Mouse (Mus musculus) ovary, adult 10 weeks (tissue): ENCODE data around the gene Zfp683. TPM values are rescaled to one million over a fixed set of nuclear protein-coding genes. Genes with fewer than 3 reads are reported as not detected.

ENCODE experiments used
- polyA plus RNA-seq: library from polyadenylated mRNA; stranded (reverse); fragments of 350-450 nt; fragmentation: Illumina TruSeq; extraction: RNeasy Lipid Tissue Mini Kit (QIAGEN cat#74804); gene quantifications from one replicate; pipeline ENCODE4 v1.2.3, GENCODE M21; 2014

Gene Zfp683
- not detected for polyA plus RNA-seq

DNA sequence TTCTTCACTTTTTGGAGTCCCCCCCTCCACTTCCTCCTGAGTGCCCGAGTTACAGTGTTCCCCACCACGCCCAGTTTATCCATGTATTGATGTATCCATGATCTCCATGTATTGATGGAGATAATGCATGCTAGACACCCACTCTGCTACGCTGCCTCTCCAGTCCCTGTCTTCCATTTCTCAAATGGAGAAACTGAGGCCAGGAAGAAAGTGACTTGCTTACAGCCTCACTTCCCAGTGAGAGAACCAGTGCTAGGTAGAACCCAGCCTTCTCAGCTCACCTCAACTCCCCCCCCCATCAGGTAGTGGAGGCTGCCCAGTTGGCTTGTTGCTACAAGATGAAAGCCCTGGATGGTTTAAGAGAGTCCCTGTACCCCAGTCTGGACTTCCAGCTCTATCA lies at the start of gene Zfp683:
Zfp683 (plus strand) TSS at position 301 of the 400 bp plus-strand sequence.

DNA sequence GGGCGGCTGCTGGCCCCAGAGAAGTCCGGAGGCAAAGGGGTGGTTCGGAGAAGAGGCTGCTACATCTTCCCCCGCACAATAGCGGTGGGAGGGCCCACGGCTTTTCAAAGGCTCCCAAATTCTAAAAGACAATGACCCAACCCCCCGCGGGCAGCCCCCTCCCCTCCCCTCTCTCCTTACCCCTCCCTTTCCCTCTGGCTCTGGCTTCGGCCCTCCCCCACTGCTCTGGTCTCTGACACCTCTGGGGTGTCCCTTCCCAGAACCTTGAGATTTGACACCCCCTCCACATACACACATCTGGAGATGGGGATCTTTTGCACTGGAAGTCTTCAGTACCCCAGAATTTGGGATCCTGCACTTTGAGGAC lies 34.9 kb upstream of the Zfp683 start, which contains the start of gene Lin28a:
Lin28a (minus strand) TSS at position 63 of the 367 bp plus-strand sequence.

DNA sequence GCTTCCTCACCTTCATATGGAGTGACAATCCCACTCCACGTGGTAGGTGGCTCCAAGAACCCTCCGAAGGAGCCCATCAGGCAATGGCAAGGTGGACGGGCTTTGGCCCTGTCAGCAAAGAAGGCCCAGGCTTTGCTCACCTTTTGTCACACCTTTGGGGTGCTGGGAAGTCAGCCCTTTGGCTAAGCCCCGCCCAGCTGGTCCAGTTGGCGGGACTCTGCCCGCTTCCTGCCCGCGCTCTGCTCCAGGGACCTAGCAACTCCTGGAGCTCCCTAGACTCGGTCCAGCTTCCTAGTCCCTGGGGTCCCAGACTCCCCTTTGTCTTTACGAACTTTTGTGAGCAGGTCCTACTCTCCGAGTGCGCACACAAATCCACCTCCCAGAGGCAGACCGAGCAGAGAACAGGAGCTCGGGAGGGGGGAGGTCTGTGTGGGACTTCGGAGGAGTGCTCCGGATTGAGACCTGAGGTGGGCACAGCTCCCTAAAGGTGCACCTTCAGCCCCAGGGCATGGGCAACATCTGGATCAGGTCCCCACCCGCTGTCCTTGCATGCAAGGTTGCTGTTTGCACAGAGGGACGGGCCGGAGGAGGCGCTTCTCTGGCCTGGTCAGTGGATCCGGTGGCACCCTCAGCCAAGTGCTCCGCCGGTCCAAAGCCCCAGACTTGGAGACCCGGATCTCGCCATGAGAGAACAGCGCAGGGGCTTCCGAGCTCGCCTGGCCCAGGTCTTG lies 6.7 kb downstream of the Zfp683 start, which contains the start of gene Crybg2:
Crybg2 (plus strand) TSS at position 681 of the 731 bp plus-strand sequence.

DNA sequence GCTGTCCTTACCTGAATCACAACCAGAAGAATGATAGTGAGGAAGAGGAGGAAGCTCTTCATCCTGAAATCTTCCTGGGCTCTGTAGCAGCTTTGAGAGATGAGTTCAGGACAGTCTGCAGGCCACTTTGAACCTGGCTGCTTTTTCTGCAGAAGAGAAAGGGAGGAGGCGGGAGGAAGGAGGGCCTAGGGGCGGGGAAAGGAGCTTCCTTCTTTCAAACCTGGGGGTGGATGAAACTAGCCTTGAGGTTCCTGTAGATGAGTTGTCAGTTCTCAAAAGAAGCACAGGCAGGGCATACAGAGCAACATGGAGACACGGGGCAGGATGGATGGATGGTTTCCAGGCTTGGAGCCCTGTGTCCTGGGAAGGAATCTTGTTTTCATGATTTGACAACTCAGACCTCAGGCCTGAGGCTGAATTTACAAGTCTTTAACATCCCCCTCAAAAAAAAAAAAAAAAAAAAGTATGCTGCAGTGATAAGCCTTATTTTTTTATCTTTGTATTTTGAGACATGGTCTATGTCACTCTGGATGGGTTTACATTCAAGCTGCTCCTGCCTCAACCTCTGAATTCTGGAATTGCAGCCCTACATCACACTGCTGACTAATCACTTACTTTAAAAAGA lies 41.4 kb downstream of the Zfp683 start, which contains the start of gene Cd52:
Cd52 (minus strand) TSS at position 160 of the 625 bp plus-strand sequence.

DNA sequence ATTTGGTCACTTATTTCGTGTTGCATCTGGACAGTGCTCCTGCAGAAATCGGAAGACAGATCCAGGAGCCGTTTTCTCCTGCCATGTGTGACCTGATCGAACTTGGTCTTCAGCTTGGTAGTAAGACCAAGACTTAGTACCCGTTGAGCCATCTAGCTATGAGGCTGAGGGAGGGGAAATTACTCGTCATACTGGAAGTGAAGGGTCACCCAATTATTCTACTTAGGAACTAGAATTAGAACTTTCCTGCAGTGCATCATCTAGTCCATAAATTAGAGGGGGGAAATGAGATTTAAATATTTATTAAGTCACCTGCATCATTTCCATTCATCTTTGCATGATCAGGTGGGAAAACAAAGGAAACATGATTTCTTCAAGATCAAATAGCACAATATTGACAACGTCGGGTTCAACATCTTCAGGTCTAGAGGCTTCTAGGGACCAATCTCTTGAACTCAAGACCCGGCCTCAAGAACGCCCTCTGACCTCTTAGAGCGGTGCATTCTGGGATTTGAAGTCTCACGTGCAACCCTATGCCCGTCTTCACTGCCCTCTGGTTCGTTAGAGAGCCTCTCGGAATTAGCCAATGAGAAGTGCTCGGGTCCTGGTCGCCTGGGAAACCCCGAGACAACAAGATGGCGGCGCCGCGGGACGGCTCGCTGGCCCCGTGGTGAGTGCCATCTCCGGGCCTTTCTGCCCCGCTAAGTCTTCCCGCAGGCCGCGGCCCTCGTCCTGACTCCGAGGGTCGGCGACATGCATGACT lies 48.5 kb downstream of the Zfp683 start, which contains the start of gene Ubxn11:
Ubxn11 (plus strand) TSS at position 592 of the 763 bp plus-strand sequence.

Other genes starting within 250 kb of the Zfp683 start
- 0.63 TPM for gene Rps6ka1, start 166.0 kb upstream of the Zfp683 start, polyA plus RNA-seq
- 1,094 TPM for gene Hmgn2, start 85.2 kb upstream of the Zfp683 start, polyA plus RNA-seq
- 20.6 TPM for gene Dhdds, start 52.9 kb upstream of the Zfp683 start, polyA plus RNA-seq
- 1.3 TPM for gene Lin28a, start 35.0 kb upstream of the Zfp683 start, polyA plus RNA-seq
- not detected for gene Crybg2, start 7.0 kb downstream of the Zfp683 start, polyA plus RNA-seq
- 44.5 TPM for gene Cd52, start 41.2 kb downstream of the Zfp683 start, polyA plus RNA-seq
- gene Ubxn11, start 48.7 kb downstream of the Zfp683 start, polyA plus RNA-seq = not detected
- gene Sh3bgrl3, start 75.0 kb downstream of the Zfp683 start, polyA plus RNA-seq = not detected
- 6.6 TPM for gene Cep85, start 133.3 kb downstream of the Zfp683 start, polyA plus RNA-seq
- not detected for gene Gm7534, start 149.2 kb downstream of the Zfp683 start, polyA plus RNA-seq
- gene Catsper4, start 173.5 kb downstream of the Zfp683 start, polyA plus RNA-seq = not detected
- not detected for gene Cnksr1, start 184.6 kb downstream of the Zfp683 start, polyA plus RNA-seq
- not detected for gene E130218I03Rik, start 189.8 kb downstream of the Zfp683 start, polyA plus RNA-seq
- 0.46 TPM for gene Zfp593, start 191.8 kb downstream of the Zfp683 start, polyA plus RNA-seq
- not detected for gene Gm30191, start 193.1 kb downstream of the Zfp683 start, polyA plus RNA-seq
- gene Grrp1, start 200.3 kb downstream of the Zfp683 start, polyA plus RNA-seq = not detected
- gene Pdik1l, start 234.1 kb downstream of the Zfp683 start, polyA plus RNA-seq = 37.5 TPM